Mouse (Mus musculus): ENCODE data around the gene Card6. TPM values are rescaled to one million over a fixed set of nuclear protein-coding genes. Genes with fewer than 3 reads are reported as not detected.

The Card6 gene
- polyA plus RNA-seq, 1 experiment from 2014 or later, result 0.73 TPM

- ATAC-seq (ENCODE audit: insufficient number of reproducible peaks, insufficient read depth, low FRiP score, low TSS enrichment, low read depth), result no peak
- Histone ChIP-seq H3K4me3 (replicated peaks) (no peak overlapping the region), H3K27ac (no peak overlapping the region), H3K9me3 (no peaks in the 10 kb centered on the region), H3K4me2 (no peak overlapping the region), H3K36me3 (peaks cover 13% of the 10 kb centered on the region), H3K9ac (replicated peaks) (no peak overlapping the region), H3K27me3 (no peaks in the 10 kb centered on the region), H3K4me1 (replicated peaks) (no peaks in the 10 kb centered on the region)
- 70% methylated on average over 5 of the region's 5 CpGs for WGBS
These were observed 20.0 kb upstream of the Card6 start for GRCm38 (mm10) chr15:5128176-5128940.

GRCm38 (mm10) chr15:5127487-5127886 is 19.1 kb upstream of the Card6 start:
- H3K9ac ChIP-seq (replicated peaks), result no peak overlapping the region
- no peaks in the 10 kb centered on the region for H3K9me3 ChIP-seq
- peaks cover 22% of the 10 kb centered on the region for H3K36me3 ChIP-seq
- H3K27ac ChIP-seq, result no peak overlapping the region
- no peak overlapping the region for H3K4me2 ChIP-seq
- no peak overlapping the region for H3K4me3 ChIP-seq (replicated peaks)
- WGBS, result 87% methylated on average over 2 of the region's 2 CpGs
- no peaks in the 10 kb centered on the region for H3K4me1 ChIP-seq (replicated peaks)
- ATAC-seq (ENCODE audit: insufficient number of reproducible peaks, insufficient read depth, low FRiP score, low TSS enrichment, low read depth), result no peak
- no peaks in the 10 kb centered on the region for H3K27me3 ChIP-seq

GRCm38 (mm10) chr15:5126456-5126855 is 18.1 kb upstream of the Card6 start:
- WGBS, result 87% methylated on average over 4 of the region's 4 CpGs

GRCm38 (mm10) chr15:5121535-5122313 is 13.4 kb upstream of the Card6 start:
- WGBS, result 87% methylated on average over 12 of the region's 12 CpGs
- Histone ChIP-seq H3K27me3 (no peaks in the 10 kb centered on the region), H3K9ac (replicated peaks) (no peak overlapping the region), H3K4me2 (no peak overlapping the region), H3K4me1 (replicated peaks) (peaks cover 8% of the 10 kb centered on the region), H3K36me3 (peaks cover 74% of the 10 kb centered on the region), H3K9me3 (no peaks in the 10 kb centered on the region), H3K27ac (no peak overlapping the region), H3K4me3 (replicated peaks) (no peak overlapping the region)
- no peak for ATAC-seq (ENCODE audit: insufficient number of reproducible peaks, insufficient read depth, low FRiP score, low TSS enrichment, low read depth)

More at GRCm38 (mm10) chr15:5126456-5126855, 18.1 kb upstream of the Card6 start:
- no peak overlapping the region for H3K27ac ChIP-seq
- no peak overlapping the region for H3K9ac ChIP-seq (replicated peaks)
- H3K9me3 ChIP-seq, result no peaks in the 10 kb centered on the region
- H3K27me3 ChIP-seq, result no peaks in the 10 kb centered on the region
- no peak for ATAC-seq (ENCODE audit: insufficient number of reproducible peaks, insufficient read depth, low FRiP score, low TSS enrichment, low read depth)
- H3K36me3 ChIP-seq, result peaks cover 32% of the 10 kb centered on the region
- no peak overlapping the region for H3K4me2 ChIP-seq
- no peaks in the 10 kb centered on the region for H3K4me1 ChIP-seq (replicated peaks)
- H3K4me3 ChIP-seq (replicated peaks), result no peak overlapping the region

- no peak for ATAC-seq (ENCODE audit: insufficient number of reproducible peaks, insufficient read depth, low FRiP score, low TSS enrichment, low read depth)
These were observed 11.4 kb upstream of the Card6 start for GRCm38 (mm10) chr15:5119707-5120106.

GRCm38 (mm10) chr15:5119192-5119591 is 10.9 kb upstream of the Card6 start:
- H3K4me2 ChIP-seq, result no peak overlapping the region
- 90% methylated on average over 2 of the region's 2 CpGs for WGBS
- no peaks in the 10 kb centered on the region for H3K27me3 ChIP-seq
- no peak for ATAC-seq (ENCODE audit: insufficient number of reproducible peaks, insufficient read depth, low FRiP score, low TSS enrichment, low read depth)
- peaks cover 64% of the 10 kb centered on the region for H3K36me3 ChIP-seq
- H3K27ac ChIP-seq, result no peak overlapping the region
- no peak overlapping the region for H3K4me3 ChIP-seq (replicated peaks)
- H3K4me1 ChIP-seq (replicated peaks), result peaks cover 17% of the 10 kb centered on the region
- no peak overlapping the region for H3K9ac ChIP-seq (replicated peaks)
- no peaks in the 10 kb centered on the region for H3K9me3 ChIP-seq

More at GRCm38 (mm10) chr15:5119707-5120106, 11.4 kb upstream of the Card6 start:
- Histone ChIP-seq H3K27me3 (no peaks in the 10 kb centered on the region), H3K27ac (no peak overlapping the region), H3K4me3 (replicated peaks) (no peak overlapping the region), H3K9ac (replicated peaks) (no peak overlapping the region), H3K4me1 (replicated peaks) (peaks cover 17% of the 10 kb centered on the region), H3K9me3 (no peaks in the 10 kb centered on the region), H3K4me2 (no peak overlapping the region), H3K36me3 (peaks cover 69% of the 10 kb centered on the region)
- WGBS, result 96% methylated on average over 2 of the region's 2 CpGs

GRCm38 (mm10) chr15:5118626-5119025 is 10.3 kb upstream of the Card6 start:
- WGBS, result 90% methylated on average over 9 of the region's 9 CpGs
- Histone ChIP-seq H3K4me3 (replicated peaks) (no peak overlapping the region), H3K9ac (replicated peaks) (no peak overlapping the region)

GRCm38 (mm10) chr15:5117031-5117601 is 8.8 kb upstream of the Card6 start:
- Histone ChIP-seq H3K9ac (replicated peaks) (peak overlapping the region; percentile 91), H3K27me3 (no peaks in the 10 kb centered on the region), H3K4me1 (replicated peaks) (peaks cover 17% of the 10 kb centered on the region), H3K36me3 (peaks cover 48% of the 10 kb centered on the region), H3K4me3 (replicated peaks) (peak overlapping the region; percentile 87), H3K27ac (peak overlapping the region; percentile 97), H3K9me3 (no peaks in the 10 kb centered on the region), H3K4me2 (peak overlapping the region; percentile 80)
- no peak; the same call in 1 of the 2 replicates for ATAC-seq (ENCODE audit: insufficient number of reproducible peaks, insufficient read depth, low FRiP score, low TSS enrichment, low read depth)
- 4% methylated on average over 22 of the region's 22 CpGs for WGBS

More at GRCm38 (mm10) chr15:5118626-5119025, 10.3 kb upstream of the Card6 start:
- peaks cover 62% of the 10 kb centered on the region for H3K36me3 ChIP-seq
- peaks cover 17% of the 10 kb centered on the region for H3K4me1 ChIP-seq (replicated peaks)
- H3K27ac ChIP-seq, result no peak overlapping the region
- no peaks in the 10 kb centered on the region for H3K9me3 ChIP-seq
- ATAC-seq (ENCODE audit: insufficient number of reproducible peaks, insufficient read depth, low FRiP score, low TSS enrichment, low read depth), result no peak
- no peak overlapping the region for H3K4me2 ChIP-seq
- no peaks in the 10 kb centered on the region for H3K27me3 ChIP-seq

GRCm38 (mm10) chr15:5116270-5117030 is 8.1 kb upstream of the Card6 start, which contains the start of gene Rpl37:
TSS of gene Rpl37 (plus strand) at chr15:5116645.
- WGBS, result under 1% methylated on average over 55 of the region's 55 CpGs
- peak; percentile 98 for ATAC-seq (ENCODE audit: insufficient number of reproducible peaks, insufficient read depth, low FRiP score, low TSS enrichment, low read depth)
- peak within 1 kb of the TSS; percentile 91 for H3K9ac ChIP-seq (replicated peaks)

GRCm38 (mm10) chr15:5115173-5115572 is 6.8 kb upstream of the Card6 start:
- ATAC-seq (ENCODE audit: insufficient number of reproducible peaks, insufficient read depth, low FRiP score, low TSS enrichment, low read depth), result no peak
- 61% methylated on average over 8 of the region's 8 CpGs for WGBS
- H3K9ac ChIP-seq (replicated peaks), result peak overlapping the region; percentile 61; the same call in 1 of the 2 replicates

More at GRCm38 (mm10) chr15:5116270-5117030, 8.1 kb upstream of the Card6 start, which contains the start of gene Rpl37:
- peak within 1 kb of the TSS; percentile 80 for H3K4me2 ChIP-seq
- no peaks in the 10 kb centered on the region for H3K27me3 ChIP-seq
- H3K4me1 ChIP-seq (replicated peaks), result peaks cover 17% of the 10 kb centered on the region
- H3K36me3 ChIP-seq, result peaks cover 41% of the 10 kb centered on the region
- peak within 1 kb of the TSS; percentile 97 for H3K27ac ChIP-seq
- H3K4me3 ChIP-seq (replicated peaks), result peak within 1 kb of the TSS; percentile 87
- no peaks in the 10 kb centered on the region for H3K9me3 ChIP-seq

More at GRCm38 (mm10) chr15:5115173-5115572, 6.8 kb upstream of the Card6 start:
- Histone ChIP-seq H3K27me3 (no peaks in the 10 kb centered on the region), H3K27ac (peak overlapping the region; percentile 97), H3K4me3 (replicated peaks) (peak overlapping the region; percentile 87), H3K4me1 (replicated peaks) (peaks cover 17% of the 10 kb centered on the region), H3K4me2 (peak overlapping the region; percentile 80), H3K9me3 (no peaks in the 10 kb centered on the region), H3K36me3 (peaks cover 30% of the 10 kb centered on the region)

Measured in limb, embryonic 12.5 days (tissue).